Mouse (Mus musculus) kidney, postnatal 36 days (tissue): ENCODE data around the gene Sco2.

Experiments used
- DNase-seq, 2 experiments: peaks; one replicate each; pipeline ENCODE4 v3.0.0; 2021 to 2022; ENCODE audit warnings: mixed read lengths in 2 of 2

Sco2 gene

GRCm38 (mm10) chr15:89373762-89374248 is at the start of gene Sco2:
Sco2 (minus strand) TSS chr15:89373846.
- DNase-seq = peak; percentile 92 to 98

DNA sequence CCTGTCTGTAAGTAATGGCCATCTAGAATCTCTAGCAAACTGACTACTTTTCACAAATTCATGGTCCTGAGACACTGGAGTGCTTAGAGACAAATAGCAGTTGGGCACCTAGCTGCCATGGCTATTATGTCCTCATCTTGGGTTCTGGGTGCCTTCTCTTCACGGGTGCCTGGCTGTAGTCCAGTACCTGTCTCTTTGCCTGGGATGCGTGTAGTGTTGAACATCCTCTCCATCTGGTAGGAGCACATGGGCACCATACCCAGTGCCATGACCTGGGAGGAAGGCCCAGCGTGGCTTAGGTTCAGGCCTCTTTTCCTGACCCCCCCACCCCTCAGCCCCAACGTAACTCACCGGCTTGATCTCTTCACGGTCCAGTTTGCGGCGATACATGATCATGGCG is 48.3 kb upstream of the Sco2 start:
- no peak for DNase-seq

- DNase-seq = no peak
Observed at GRCm38 (mm10) chr15:89415282-89415681, 41.6 kb upstream of the Sco2 start.

- DNase-seq = no peak
Observed at GRCm38 (mm10) chr15:89410118-89410517, 36.5 kb upstream of the Sco2 start, which contains the start of gene Syce3. Syce3 (minus strand) TSS chr15:89410503.

DNA sequence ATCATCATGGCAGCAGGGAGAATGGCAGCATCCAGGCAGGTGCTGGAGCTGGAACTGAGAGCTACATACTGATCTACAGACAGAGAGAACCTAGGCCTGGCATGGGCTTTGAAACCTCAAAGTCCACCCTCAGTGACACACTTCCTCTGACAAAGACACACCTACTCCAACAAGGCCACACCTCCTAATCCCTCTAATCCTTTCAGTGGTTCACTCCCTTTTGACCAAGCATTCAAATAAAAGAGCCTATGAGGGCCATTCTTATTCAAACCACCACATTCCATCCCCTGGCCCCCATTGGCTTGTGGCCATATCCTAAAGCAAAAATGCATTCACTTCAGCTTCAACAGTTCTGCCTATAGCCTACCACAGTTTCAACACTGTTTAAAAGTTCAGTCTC is 33.0 kb upstream of the Sco2 start:
- DNase-seq = no peak

GRCm38 (mm10) chr15:89404831-89405623 is 31.4 kb upstream of the Sco2 start:
- DNase-seq = no peak

DNA sequence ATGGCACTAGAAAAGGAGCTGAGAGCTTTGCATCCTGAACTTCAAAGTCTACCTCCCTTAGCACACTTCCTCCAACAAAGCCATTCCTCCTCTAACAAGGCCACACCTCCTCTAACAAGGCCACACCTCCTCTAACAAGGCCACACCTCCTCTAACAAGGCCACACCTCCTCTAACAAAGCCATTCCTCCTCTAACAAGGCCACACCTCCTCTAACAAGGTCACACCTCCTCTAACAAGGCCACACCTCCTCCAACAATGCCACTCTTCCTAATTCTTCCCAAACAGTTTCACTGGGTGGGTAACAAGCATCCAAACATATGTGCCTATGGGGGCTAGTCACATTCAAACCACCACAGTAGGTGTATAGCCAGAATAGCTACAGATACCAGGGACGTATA is 28.8 kb upstream of the Sco2 start:
- DNase-seq = no peak

- no peak for DNase-seq
Observed at GRCm38 (mm10) chr15:89399716-89400115, 26.1 kb upstream of the Sco2 start.

DNA sequence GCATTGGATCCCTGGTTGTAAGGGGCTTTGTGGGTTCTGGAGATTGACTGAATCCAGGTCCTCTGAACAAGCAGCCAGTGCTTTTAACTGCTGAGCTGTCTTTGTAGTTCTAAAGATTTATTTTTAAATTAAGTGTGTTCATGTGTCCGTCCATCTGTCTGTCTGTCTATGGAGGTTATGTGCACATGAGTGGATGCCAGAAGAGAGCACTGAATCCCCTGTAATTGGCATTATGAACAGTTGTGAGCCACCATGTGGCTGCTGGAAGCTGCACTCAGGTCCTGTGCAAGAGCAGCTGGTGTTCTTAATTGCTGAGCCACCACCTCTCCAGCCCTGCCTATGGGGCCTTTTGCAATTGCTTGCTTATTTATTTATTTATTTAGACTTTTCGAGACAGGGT is 24.5 kb upstream of the Sco2 start:
- no peak for DNase-seq

DNA sequence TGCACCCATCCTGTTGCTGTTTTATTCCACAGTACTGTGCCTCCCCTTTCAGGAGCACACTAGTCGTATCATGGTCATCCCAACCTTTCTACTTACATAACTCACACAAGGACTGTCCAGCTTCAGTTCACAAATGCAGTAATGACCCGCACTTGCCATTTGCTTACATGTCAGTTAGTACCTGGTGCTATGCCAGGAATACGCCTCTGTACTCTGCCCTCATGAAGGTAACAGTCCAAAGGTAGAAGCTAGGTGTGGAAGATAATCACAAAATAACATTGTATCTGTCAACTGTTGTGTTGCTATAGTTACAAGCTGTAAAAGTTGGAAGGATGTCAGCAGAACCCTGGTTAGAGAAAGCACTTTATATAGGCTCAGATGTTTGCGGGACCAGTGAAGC is 23.2 kb upstream of the Sco2 start:
- DNase-seq = peak; percentile 39 to 71

DNA sequence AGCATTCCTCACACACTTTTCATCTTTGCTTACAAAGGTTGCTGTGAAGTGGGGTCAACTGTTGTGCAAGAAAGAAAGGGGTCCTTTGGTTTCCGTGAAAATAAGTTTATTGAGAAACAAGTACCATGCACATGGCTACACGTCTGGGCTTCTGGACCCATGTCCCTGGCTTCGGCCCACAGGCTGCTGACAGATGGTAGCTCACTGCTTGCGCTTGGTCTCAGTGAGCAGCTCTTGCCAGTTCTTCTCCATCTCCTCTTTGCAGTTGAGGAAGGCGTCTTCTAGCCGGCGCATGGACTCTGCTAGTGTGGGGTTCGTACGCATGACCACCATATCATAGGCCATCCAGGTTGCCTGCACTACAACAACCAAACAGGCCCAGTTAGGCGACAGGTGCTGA is 16.4 kb upstream of the Sco2 start:
- no peak for DNase-seq

- no peak for DNase-seq
Observed at GRCm38 (mm10) chr15:89387127-89387526, 13.5 kb upstream of the Sco2 start.

DNA sequence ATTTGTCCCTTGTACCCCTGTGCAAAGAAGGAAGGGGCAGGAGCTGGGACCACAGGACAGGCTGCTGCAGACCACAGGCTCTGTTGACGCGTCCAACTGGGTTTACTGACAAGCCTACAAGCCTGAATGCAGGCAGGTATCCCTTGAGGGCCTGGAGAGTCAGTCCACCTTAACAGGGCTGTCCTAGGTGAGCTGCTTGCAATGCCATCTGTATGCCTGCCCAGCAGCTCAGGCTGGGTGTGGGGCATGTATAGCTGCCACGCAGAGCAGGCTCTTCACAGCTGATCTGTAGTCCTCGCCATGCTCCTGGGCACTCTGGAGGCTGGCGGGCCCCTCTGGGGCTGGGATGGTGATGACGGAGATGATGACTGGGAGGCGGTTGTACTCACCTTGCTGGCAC is 11.0 kb upstream of the Sco2 start, which contains the start of gene Klhdc7b:
TSS of gene Klhdc7b (plus strand) at position 301 of the 400 bp plus-strand sequence.
- no peak for DNase-seq

DNA sequence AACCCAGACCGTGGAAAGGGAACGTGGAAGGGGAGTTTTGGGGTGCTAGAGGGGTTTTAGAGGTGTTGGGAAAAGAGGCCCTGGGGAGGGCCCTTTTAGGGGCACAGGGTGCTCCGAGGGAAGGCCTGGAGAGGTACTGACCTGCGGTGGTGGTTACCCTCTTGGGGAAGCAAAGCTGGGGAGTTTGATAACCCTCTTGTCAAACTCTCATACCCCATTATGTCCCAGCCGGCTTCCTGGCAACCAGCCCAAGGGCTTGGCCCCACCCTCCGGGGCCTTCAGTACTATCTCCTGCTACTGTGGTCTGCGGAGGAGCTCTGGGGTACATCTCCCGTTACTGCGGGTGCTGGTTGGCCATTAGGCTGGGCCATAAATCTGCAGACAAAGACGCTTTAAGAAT is 5.8 kb upstream of the Sco2 start:
- DNase-seq = peak in 1 of 2 experiments; percentile 49

DNA sequence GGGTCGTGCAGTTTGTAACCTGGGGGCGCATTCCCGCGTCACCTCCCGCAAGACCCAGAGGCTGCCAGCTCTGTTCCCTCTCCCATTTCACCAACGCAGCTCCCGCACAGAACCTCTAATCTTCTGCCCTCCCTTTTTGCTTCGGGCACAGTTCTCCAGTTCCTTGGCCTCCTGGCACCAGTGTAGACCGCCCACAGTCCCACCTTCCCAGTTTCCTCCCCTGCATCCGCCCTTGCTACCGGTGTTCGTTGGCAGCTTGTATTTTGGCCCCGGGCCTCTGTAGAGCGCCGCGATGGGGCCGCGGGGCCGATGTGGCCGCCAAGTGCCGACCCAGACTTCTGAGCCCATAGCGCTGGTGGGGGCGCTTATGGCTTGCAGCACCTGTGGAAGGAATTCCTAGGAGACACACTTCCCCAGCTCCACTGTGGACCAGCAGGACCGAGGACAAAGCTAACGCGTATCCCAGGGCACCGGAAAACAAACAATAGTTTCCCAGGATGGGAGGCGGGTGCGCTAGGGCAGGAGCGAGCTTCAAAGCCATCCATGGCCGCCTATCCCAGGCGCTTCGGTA is 5.3 kb upstream of the Sco2 start, which contains the start of gene Odf3b:
TSS of gene Odf3b (minus strand) at position 452 of the 571 bp plus-strand sequence.
- peak; percentile 52 to 64 for DNase-seq

DNA sequence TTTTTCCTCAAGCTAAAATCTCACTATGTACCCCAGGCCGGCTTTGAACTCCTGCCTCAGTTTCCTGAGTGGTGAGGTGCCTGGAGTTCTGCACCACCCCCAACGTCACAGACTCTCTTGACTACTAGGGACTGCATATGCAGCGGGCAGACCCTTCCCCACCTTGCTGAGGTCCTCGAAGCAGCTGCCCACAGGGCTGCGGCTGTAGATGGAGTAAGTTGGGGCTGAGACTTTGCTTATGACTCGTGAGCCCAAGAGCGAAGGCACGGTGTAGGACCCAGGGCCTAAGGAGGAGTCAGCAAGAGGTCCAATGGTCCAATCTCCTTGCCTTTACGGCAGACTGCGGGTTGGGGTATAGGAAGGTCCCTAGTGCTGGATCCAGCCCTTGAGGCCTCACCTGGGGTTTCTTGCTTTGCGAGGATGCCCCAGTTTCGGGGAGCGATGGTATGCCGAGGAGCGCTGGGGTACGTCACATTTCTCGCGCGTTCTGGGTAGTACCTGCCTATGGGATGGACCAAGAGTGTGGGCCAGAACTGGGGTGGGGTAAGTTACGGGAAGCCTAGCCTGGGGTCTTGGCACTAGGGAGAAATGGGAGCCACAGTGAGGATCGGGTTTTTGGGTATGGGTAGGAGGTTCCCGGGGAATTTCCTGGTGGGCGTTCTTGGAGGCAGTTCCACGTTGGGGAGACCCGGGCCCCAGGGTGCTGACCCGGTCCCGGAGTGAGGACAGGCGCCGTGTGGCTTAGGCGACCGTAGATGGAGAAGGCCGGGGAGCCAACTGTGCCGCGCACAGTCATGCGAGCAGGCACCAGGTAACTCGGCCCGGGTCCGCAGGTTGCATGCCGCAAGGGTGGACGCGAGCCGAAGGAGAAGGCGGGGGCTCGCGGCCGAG is 4.5 kb upstream of the Sco2 start:
- peak in 1 of 2 experiments; percentile 27 for DNase-seq

GRCm38 (mm10) chr15:89377362-89377761 is 3.7 kb upstream of the Sco2 start:
- no peak for DNase-seq

DNA sequence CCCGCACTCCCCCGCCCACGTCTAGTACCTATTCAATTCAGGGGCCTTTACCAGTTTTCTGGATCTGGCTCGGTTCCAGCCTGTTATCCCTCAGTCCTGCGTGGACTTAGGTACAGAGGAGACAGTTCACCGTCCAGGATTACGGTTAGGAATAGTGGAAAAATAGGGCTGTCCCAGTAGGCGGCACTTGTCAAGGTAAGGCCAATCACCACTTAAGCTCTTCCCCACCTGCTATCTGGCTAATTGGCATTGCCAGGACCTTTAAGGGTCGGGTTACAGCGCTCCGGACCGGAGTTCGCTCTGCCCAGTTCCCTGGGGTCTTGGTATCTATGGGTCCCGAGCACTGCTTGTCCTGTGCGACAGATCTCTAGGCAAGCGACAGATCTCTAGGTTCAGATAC is 3.3 kb upstream of the Sco2 start, which contains the start of gene Tymp:
TSS of gene Tymp (minus strand) at position 83 of the 400 bp plus-strand sequence.
- peak; percentile 28 to 60 for DNase-seq

DNA sequence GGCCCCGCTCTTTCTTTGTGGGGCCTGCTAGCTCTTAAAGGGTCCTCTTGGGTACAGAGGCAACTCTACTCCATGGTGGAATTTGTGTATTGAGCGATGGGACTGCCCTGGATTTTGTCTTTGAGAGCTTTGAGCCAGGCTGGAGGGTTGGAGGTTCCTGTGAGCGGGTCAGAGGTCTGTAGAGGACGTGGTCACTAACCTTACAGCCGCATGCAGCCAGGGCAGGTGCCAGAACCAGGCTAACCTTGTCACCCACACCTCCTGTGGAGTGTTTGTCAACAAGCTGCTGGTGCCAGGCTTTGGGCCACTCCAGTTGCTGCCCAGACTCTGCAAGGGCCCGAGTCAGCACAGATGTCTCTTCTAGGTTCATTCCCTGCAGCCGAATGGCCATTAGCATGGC is 2.4 kb upstream of the Sco2 start:
- DNase-seq = peak in 1 of 2 experiments; percentile 25

- no peak for DNase-seq
Observed at GRCm38 (mm10) chr15:89374801-89375534, 1.3 kb upstream of the Sco2 start.

DNA sequence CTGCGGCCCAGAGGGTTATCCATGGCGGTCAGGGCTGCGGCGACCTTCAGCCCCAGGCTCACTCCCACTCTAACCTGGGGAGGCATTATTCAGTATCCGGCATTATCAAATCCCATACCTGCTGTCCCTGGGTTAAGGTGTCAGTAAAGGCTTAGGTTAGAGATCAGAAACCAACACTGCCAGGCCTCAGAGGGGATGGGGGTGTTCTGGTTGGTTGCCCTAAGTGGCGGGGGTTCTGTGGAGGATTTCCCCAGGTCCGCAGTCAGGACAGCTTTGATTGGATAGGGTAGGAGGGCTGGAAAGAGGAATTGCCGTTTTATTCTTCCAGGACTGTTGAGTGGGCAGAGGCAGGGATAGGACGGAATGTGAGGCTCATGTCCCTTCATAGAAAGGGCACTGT is 694 bp upstream of the Sco2 start:
- DNase-seq = no peak
